Mouse (Mus musculus) olfactory bulb, adult 2 months (tissue): Measurements from ENCODE around the gene Fam3a.

Experiments used
- CTCF ChIP-seq: fragments of 200-500 bp; IDR thresholded peaks from 2 replicates; pipeline ENCODE4 v1.5.1; 2012; ENCODE audit warnings: low read depth, mild to moderate bottlenecking, low read length, moderate library complexity; ENCODE audit not compliant: insufficient read depth
- POLR2A ChIP-seq: fragments of 200-500 bp; IDR thresholded peaks from 2 replicates; pipeline ENCODE4 v1.6.1; 2012; ENCODE audit warnings: mild to moderate bottlenecking, low read depth, low read length, moderate library complexity; ENCODE audit not compliant: insufficient read depth

- no peak for TF ChIP-seq POLR2A
- no peak for TF ChIP-seq CTCF
Measured at GRCm38 (mm10) chrX:74352645-74353466, 40.2 kb downstream of the Fam3a start.
